Mouse (Mus musculus): ENCODE results near the gene Mxra7.

GRCm38 (mm10) chr11:116847187-116848085 is 19.6 kb upstream of the Mxra7 start:
- no peak for TF ChIP-seq CTCF (IDR thresholded peaks at IDR 0.05; ENCODE audit: control insufficient read depth, insufficient read depth, low read length)
- TF ChIP-seq POLR2A (IDR thresholded peaks at IDR 0.05; ENCODE audit: borderline replicate concordance, control insufficient read depth, low read depth, low read length) = no peak

Data from bone marrow, adult 2 months (tissue).